Mouse (Mus musculus): ENCODE results near the gene Mslnl. TPM values are rescaled to one million over a fixed set of nuclear protein-coding genes. Genes with fewer than 3 reads are reported as not detected.

Mslnl gene
- total RNA-seq, 1 experiment = 0.27 TPM

DNA sequence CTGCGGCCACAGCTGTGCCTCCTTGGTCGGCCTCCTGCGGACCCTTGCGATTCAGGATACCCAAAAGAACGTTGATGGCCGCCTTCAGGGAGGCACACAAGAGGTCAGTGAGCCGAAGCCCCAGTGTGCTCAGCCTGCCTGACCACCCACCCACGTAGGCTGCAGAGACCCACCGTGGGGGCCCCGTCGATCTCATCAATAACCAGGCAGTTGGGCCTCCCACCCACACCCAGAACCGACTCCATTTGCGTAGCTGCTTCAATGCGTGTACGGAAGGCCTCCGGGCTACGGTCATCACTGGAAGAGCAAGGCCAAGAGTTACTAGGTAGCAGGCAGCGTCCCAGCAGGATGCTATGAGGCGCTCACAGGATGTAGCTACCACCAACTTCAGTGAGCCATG lies 12.4 kb upstream of the Mslnl start:
- in situ Hi-C loops (cut with MboI; ENCODE audit: low sequenced_read_pairs in 2 of 2, unreplicated experiment in 2 of 2) = no loop called here
- H3K27ac ChIP-seq (ENCODE audit: insufficient read depth, low read depth, low read length, poor library complexity, severe bottlenecking) = no peak overlapping the region
- H3K4me3 ChIP-seq (ENCODE audit: insufficient read depth in 1 of 2, low read depth in 1 of 2, low read length in 2 of 2, poor library complexity in 1 of 2, severe bottlenecking in 1 of 2) = peak overlapping the region; percentile 5 to 38; a peak in 3 of 4 replicates
- H3K36me3 ChIP-seq (ENCODE audit: control insufficient read depth, insufficient read depth, low read length, poor library complexity, severe bottlenecking) = peaks cover 63% of the 10 kb centered on the region
- H3K4me1 ChIP-seq (ENCODE audit: control insufficient read depth in 2 of 2, insufficient read depth in 2 of 2, low read length in 2 of 2, poor library complexity in 1 of 2) = peaks cover 4 to 22% of the 10 kb centered on the region in 2 experiments; a peak in 2 of 4 replicates
- no peaks in the 10 kb centered on the region for H3K9me3 ChIP-seq (ENCODE audit: control insufficient read depth, insufficient read depth, low read depth, low read length)
- TF ChIP-seq CHD2 (IDR thresholded peaks at IDR 0.05; ENCODE audit: low read depth, low read length) = no peak
- TF ChIP-seq ZC3H11A (IDR thresholded peaks at IDR 0.05; ENCODE audit: borderline replicate concordance, low read depth, low read length) = no peak
- TF ChIP-seq HCFC1 (IDR thresholded peaks at IDR 0.05; ENCODE audit: borderline replicate concordance, insufficient read depth, low read length) = no peak
- TF ChIP-seq MAFK (IDR thresholded peaks at IDR 0.05; ENCODE audit: insufficient read depth, low read depth, low read length) = no peak
- no peak for TF ChIP-seq ZNF384 (IDR thresholded peaks at IDR 0.05; ENCODE audit: low read depth, low read length)
- H3K9ac ChIP-seq (ENCODE audit: insufficient read depth, low read depth, low read length, poor library complexity, severe bottlenecking) = peak overlapping the region; percentile 55; the same call in 1 of the 2 replicates
- no peak for DNase-seq (ENCODE audit: low read depth, low spot score)

- TF ChIP-seq MAFK (IDR thresholded peaks at IDR 0.05; ENCODE audit: insufficient read depth, low read depth, low read length) = no peak
- no peak for TF ChIP-seq ZNF384 (IDR thresholded peaks at IDR 0.05; ENCODE audit: low read depth, low read length)
- TF ChIP-seq HCFC1 (IDR thresholded peaks at IDR 0.05; ENCODE audit: borderline replicate concordance, insufficient read depth, low read length) = no peak
- TF ChIP-seq ZC3H11A (IDR thresholded peaks at IDR 0.05; ENCODE audit: borderline replicate concordance, low read depth, low read length) = no peak
- TF ChIP-seq CHD2 (IDR thresholded peaks at IDR 0.05; ENCODE audit: low read depth, low read length) = no peak
- H3K36me3 ChIP-seq (ENCODE audit: control insufficient read depth, insufficient read depth, low read length, poor library complexity, severe bottlenecking) = peaks cover 60% of the 10 kb centered on the region
- DNase-seq (ENCODE audit: low read depth, low spot score) = no peak
Observed at GRCm38 (mm10) chr17:25723919-25724318, 11.9 kb upstream of the Mslnl start.

DNA sequence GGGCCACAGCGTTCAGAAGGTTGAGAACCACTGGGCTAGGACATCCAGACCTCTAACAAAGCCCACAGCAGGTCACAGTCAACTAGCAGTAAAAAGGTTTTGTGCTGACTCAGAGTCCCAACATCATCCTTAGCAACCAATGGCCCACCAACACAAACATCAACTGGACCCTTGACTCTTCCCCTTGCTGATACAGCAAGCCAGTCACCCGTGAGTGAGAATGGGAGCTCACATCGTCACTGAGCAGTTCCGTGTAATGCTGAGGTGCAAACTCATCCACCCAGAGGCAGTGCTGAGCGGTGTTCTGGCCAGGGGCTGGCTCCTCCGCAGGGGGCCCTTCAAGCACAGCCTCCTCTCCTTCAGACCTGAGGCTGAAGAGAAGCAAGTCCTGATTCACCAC lies 10.6 kb upstream of the Mslnl start:
- in situ Hi-C loops (cut with MboI; ENCODE audit: low sequenced_read_pairs in 2 of 2, unreplicated experiment in 2 of 2) = no loop called here
- Histone ChIP-seq H3K27ac (ENCODE audit: insufficient read depth, low read depth, low read length, poor library complexity, severe bottlenecking) (no peak overlapping the region), H3K36me3 (ENCODE audit: control insufficient read depth, insufficient read depth, low read length, poor library complexity, severe bottlenecking) (peaks cover 47% of the 10 kb centered on the region), H3K4me3 (ENCODE audit: insufficient read depth in 1 of 2, low read depth in 1 of 2, low read length in 2 of 2, poor library complexity in 1 of 2, severe bottlenecking in 1 of 2) (no peak overlapping the region), H3K4me1 (ENCODE audit: control insufficient read depth in 2 of 2, insufficient read depth in 2 of 2, low read length in 2 of 2, poor library complexity in 1 of 2) (peaks cover 4 to 24% of the 10 kb centered on the region in 2 experiments; a peak in 2 of 4 replicates), H3K9ac (ENCODE audit: insufficient read depth, low read depth, low read length, poor library complexity, severe bottlenecking) (no peak overlapping the region), H3K9me3 (ENCODE audit: control insufficient read depth, insufficient read depth, low read depth, low read length) (no peaks in the 10 kb centered on the region)
- no peak for DNase-seq (ENCODE audit: low read depth, low spot score)
- TF ChIP-seq MAFK (IDR thresholded peaks at IDR 0.05; ENCODE audit: insufficient read depth, low read depth, low read length) = no peak
- no peak for TF ChIP-seq ZC3H11A (IDR thresholded peaks at IDR 0.05; ENCODE audit: borderline replicate concordance, low read depth, low read length)
- TF ChIP-seq CHD2 (IDR thresholded peaks at IDR 0.05; ENCODE audit: low read depth, low read length) = no peak

More at GRCm38 (mm10) chr17:25723919-25724318, 11.9 kb upstream of the Mslnl start:
- Histone ChIP-seq H3K4me3 (ENCODE audit: insufficient read depth in 1 of 2, low read depth in 1 of 2, low read length in 2 of 2, poor library complexity in 1 of 2, severe bottlenecking in 1 of 2) (peak overlapping the region in 1 of 2 experiments; percentile 38; a peak in 2 of 4 replicates), H3K27ac (ENCODE audit: insufficient read depth, low read depth, low read length, poor library complexity, severe bottlenecking) (no peak overlapping the region), H3K9ac (ENCODE audit: insufficient read depth, low read depth, low read length, poor library complexity, severe bottlenecking) (peak overlapping the region; percentile 55; the same call in 1 of the 2 replicates), H3K9me3 (ENCODE audit: control insufficient read depth, insufficient read depth, low read depth, low read length) (no peaks in the 10 kb centered on the region), H3K4me1 (ENCODE audit: control insufficient read depth in 2 of 2, insufficient read depth in 2 of 2, low read length in 2 of 2, poor library complexity in 1 of 2) (peaks cover 4 to 24% of the 10 kb centered on the region in 2 experiments; a peak in 2 of 4 replicates)
- in situ Hi-C loops (cut with MboI; ENCODE audit: low sequenced_read_pairs in 2 of 2, unreplicated experiment in 2 of 2) = no loop called here

GRCm38 (mm10) chr17:25727265-25728008 lies 8.4 kb upstream of the Mslnl start, which contains the start of the genes Chtf18 and Rpusd1:
Chtf18 (minus strand) TSS chr17:25727419.
Rpusd1 (plus strand) TSS chr17:25727670.
- in situ Hi-C loops (cut with MboI; ENCODE audit: low sequenced_read_pairs in 2 of 2, unreplicated experiment in 2 of 2) = no loop called here
- peak within 1 kb of the TSS; percentile 93 for H3K9ac ChIP-seq (ENCODE audit: insufficient read depth, low read depth, low read length, poor library complexity, severe bottlenecking)
- H3K4me1 ChIP-seq (ENCODE audit: control insufficient read depth in 2 of 2, insufficient read depth in 2 of 2, low read length in 2 of 2, poor library complexity in 1 of 2) = peaks cover 4 to 24% of the 10 kb centered on the region in 2 experiments; a peak in 2 of 4 replicates
- TF ChIP-seq HCFC1 (IDR thresholded peaks at IDR 0.05; ENCODE audit: borderline replicate concordance, insufficient read depth, low read length) = no peak
- TF ChIP-seq ZNF384 (IDR thresholded peaks at IDR 0.05; ENCODE audit: low read depth, low read length) = no peak
- no peak for TF ChIP-seq ZC3H11A (IDR thresholded peaks at IDR 0.05; ENCODE audit: borderline replicate concordance, low read depth, low read length)
- no peak for TF ChIP-seq MAFK (IDR thresholded peaks at IDR 0.05; ENCODE audit: insufficient read depth, low read depth, low read length)
- TF ChIP-seq CHD2 (IDR thresholded peaks at IDR 0.05; ENCODE audit: low read depth, low read length) = no peak; the same call in 1 of the 2 replicates
- peak within 1 kb of the TSS; percentile 84 to 98 for H3K4me3 ChIP-seq (ENCODE audit: insufficient read depth in 1 of 2, low read depth in 1 of 2, low read length in 2 of 2, poor library complexity in 1 of 2, severe bottlenecking in 1 of 2)
- no peaks in the 10 kb centered on the region for H3K9me3 ChIP-seq (ENCODE audit: control insufficient read depth, insufficient read depth, low read depth, low read length)
- H3K36me3 ChIP-seq (ENCODE audit: control insufficient read depth, insufficient read depth, low read length, poor library complexity, severe bottlenecking) = peaks cover 27% of the 10 kb centered on the region
- 0 out of 2 replicates have a peak within 1 kb of the TSS, but pooled peaks have one; percentile 30 for H3K27ac ChIP-seq (ENCODE audit: insufficient read depth, low read depth, low read length, poor library complexity, severe bottlenecking)
- DNase-seq (ENCODE audit: low read depth, low spot score) = peak; percentile 100
